Mouse (Mus musculus) 3134 (cell line): ENCODE data around the gene C2cd5.

Experiments
- DNase-seq: peaks from one replicate; pipeline ENCODE4 v3.0.0-alpha.2; 2011; ENCODE audit warnings: low spot score; ENCODE audit not compliant: insufficient read length; ENCODE audit errors: extremely low read depth

C2cd5 gene

DNA sequence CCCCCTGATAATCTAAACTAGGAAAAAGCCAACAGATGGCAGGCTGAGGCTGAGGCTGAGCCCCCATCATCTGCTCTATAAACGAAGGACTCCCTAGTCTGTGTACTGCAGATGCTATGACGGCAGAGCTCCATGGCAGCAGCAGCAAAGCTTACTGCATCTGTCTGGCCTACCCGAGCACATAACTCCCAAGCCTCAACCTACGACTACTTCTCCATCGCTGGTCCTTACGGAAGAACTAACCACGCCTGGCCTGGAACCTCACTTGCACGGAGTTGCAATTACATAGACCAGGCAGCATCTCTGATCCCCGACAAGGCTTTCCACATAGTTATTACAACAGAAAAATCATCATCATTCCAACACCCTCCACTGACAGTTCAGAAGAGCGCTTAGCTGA, 23.5 kb downstream of the C2cd5 start:
- DNase-seq = no peak

GRCm38 (mm10) chr6:143073914-143074313, 26.0 kb downstream of the C2cd5 start:
- no peak for DNase-seq

- DNase-seq = no peak
These were observed 26.5 kb downstream of the C2cd5 start for GRCm38 (mm10) chr6:143073476-143073875.

GRCm38 (mm10) chr6:143072412-143073014, 27.4 kb downstream of the C2cd5 start:
- DNase-seq = peak; percentile 28

GRCm38 (mm10) chr6:143070736-143071135, 29.2 kb downstream of the C2cd5 start:
- no peak for DNase-seq

GRCm38 (mm10) chr6:143070019-143070418, 29.9 kb downstream of the C2cd5 start:
- DNase-seq = no peak

DNA sequence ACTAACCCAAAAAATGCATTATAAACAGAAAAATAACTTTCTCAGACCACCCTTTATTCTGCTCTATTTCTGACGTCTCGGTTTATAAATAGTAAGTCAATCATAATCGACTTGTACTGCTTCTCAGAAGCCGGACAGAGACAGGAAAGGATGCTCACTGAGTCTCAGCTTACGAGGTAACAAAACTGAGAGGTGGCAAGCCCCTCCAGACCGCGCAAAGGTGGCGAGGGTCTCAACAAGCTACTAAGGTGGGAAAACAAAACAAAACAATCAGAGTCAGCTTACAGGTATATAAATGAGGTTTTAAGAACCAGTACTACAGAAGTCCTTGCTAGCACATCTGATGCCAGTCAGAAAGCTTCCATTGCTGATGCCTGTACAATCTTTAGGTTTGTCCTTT, 30.3 kb downstream of the C2cd5 start:
- no peak for DNase-seq

DNA sequence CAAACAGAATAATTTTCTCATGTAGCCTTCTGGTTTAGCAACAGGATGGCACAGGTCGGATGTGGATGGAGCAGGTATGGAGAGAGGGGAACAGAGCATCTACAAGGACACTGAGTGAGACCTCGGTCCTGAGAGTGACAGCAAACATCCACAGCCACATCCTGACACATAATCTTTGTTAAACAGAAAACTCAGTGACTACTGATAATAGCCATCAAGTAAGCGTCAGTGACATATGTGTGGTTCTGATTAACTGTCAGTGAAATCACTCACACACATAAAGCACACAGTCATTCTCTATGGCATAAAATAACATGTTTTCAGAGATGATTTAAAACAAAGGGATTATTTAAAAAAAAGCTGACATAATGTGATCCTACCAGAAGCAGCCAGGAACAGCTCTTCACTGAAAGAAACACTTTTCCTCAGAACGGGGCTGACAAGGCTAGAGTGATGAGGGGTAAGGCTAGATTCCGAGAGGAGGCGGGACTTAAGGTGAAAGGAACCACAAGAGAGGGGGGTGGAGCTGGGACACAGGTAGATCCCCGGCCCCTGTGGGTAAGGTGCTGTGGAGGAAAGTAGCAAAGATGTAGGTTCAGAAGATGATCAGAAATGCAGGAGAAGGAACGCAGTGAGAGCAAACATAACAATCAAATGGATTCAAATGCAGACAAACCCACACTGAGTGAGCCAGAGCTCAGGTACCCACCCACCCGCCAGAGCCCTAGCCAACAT, 31.6 kb downstream of the C2cd5 start:
- DNase-seq = no peak

GRCm38 (mm10) chr6:143067654-143068053, 32.3 kb downstream of the C2cd5 start:
- DNase-seq = no peak

- DNase-seq = no peak
These were observed 33.1 kb downstream of the C2cd5 start for GRCm38 (mm10) chr6:143066859-143067258.

DNA sequence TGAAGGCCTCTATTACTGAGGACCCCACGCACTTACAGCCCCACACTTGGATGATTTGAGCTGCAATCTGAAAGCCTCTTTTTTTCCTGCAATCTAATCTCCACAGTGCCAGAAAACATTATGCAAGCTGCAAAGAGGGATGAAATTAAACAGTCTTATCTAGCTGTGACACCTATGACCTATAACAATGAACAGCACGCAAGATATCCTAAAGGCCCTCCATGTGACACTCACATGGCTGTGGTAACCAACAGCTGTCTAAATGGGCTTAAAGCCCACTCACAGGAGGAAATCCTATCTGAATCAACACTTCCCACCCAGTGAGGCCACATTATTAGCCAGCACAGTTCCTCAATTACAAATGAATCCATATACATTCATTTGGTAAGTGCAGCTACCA, 35.9 kb downstream of the C2cd5 start:
- no peak for DNase-seq

- no peak for DNase-seq
These were observed 42.3 kb downstream of the C2cd5 start for GRCm38 (mm10) chr6:143057601-143058000.

- DNase-seq = no peak
These were observed 48.4 kb downstream of the C2cd5 start for GRCm38 (mm10) chr6:143051566-143051965.

GRCm38 (mm10) chr6:143049791-143050555, 50.0 kb downstream of the C2cd5 start:
- no peak for DNase-seq

DNA sequence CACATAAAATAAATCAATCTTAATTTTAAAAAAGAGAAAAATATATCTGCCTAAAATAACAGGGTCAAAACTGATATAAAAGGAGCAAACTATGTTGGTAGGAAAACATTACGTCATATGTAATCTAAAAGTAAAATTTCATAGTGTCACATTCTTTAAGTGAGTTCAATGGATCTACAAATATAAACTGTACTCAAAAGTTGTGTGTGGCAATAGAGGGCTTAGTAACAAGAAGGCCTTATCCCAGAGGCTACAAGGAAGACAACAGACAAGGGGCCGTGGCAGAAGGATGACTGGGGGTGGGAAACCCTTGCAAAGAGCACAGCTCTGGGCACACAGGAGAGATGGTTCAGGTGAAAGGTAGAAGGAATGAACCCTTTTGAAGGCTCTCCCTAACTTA, 50.8 kb downstream of the C2cd5 start:
- DNase-seq = no peak

GRCm38 (mm10) chr6:143047538-143048258, 52.2 kb downstream of the C2cd5 start:
- no peak for DNase-seq

- no peak for DNase-seq
These were observed 58.4 kb downstream of the C2cd5 start for GRCm38 (mm10) chr6:143041578-143041977.

GRCm38 (mm10) chr6:143035261-143035660, 64.7 kb downstream of the C2cd5 start:
- no peak for DNase-seq

DNA sequence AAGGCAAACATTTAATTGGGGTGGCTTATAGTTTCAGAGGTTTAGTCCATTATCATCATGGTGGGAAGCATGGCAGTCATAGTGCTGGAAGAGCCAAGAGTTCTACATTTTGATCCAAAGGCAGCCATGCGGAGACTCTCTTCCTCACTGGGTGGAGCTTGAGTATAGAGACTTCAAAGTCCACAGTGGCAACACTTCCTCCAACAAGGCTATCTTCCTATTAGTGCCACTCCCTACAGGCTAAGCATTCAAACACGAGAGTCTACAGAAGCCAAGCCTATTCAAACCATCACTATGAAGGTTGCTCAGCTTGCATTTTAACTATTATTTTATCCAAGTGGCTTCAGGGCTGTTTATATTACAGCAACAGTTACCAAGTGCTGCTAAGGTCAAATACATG, 65.4 kb downstream of the C2cd5 start:
- no peak for DNase-seq

DNA sequence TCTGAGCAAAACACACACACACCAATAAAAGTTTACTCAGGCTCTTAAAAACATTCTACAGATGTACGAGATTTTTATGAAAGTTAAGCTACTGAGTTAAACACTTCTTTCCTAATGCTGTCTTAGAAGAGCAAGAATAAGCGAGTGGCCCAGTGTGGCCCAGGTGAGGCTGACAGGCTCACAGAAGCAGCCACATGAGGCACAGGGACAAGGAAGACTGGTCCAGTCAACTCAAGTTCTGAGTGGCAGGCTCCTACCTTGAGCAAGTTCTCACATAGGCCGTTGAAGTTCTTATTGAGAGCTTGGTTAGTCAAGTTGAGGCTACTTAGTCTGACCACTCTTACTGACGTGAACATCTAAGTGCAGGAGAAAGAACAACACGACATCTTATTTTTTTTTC, 69.4 kb downstream of the C2cd5 start:
- DNase-seq = no peak

- DNase-seq = no peak
These were observed 72.0 kb downstream of the C2cd5 start for GRCm38 (mm10) chr6:143027896-143028295.
